Mouse (Mus musculus) liver, embryonic 14.5 days (tissue): ENCODE measurements around the gene Hcn3. TPM values are rescaled to one million over a fixed set of nuclear protein-coding genes. Genes with fewer than 3 reads are reported as not detected.
A peak's percentile ranks its signal among the peaks of the same experiment; 100 is the strongest.

Source experiments
- ATAC-seq: fragments of 200-750 bp; cut with Nextera tagmentation; 2 replicates; pipeline ENCODE4 v1.8.0; 2017; ENCODE audit warnings: moderate number of reproducible peaks, mild to moderate bottlenecking, moderate library complexity; ENCODE audit not compliant: insufficient read depth
- DNase-seq, 3 experiments: peaks; one replicate each; pipeline ENCODE4 v3.0.0-alpha.2; 2012 to 2013; ENCODE audit warnings: low read depth in 3 of 3, low spot score in 3 of 3
- H3K27ac ChIP-seq: fragments of 300-500 bp; sonication (generic); 2 replicates; pipeline ENCODE4 v1.5.1; 2014; ENCODE audit warnings: moderate library complexity, mild to moderate bottlenecking, control low read depth, inconsistent platforms
- H3K27me3 ChIP-seq: fragments of 300-500 bp; sonication (generic); 2 replicates; pipeline ENCODE4 v1.6.1; 2014; ENCODE audit warnings: mild to moderate bottlenecking, low read length, moderate library complexity; ENCODE audit not compliant: control insufficient read depth, insufficient read depth
- H3K36me3 ChIP-seq: fragments of 300-500 bp; sonication (generic); replicated peaks from 2 replicates; pipeline ENCODE4 v1.6.1; 2014; ENCODE audit warnings: low read depth; ENCODE audit not compliant: control insufficient read depth, insufficient read depth
- H3K4me1 ChIP-seq, 2 experiments: fragments of 200-500 bp in 1 of 2; fragments of 300-500 bp in 1 of 2; sonication (generic) in 1 of 2; replicated peaks; 2 replicates each; pipeline ENCODE4 v1.6.1; 2012 to 2014; ENCODE audit warnings: antibody characterized with exemption in 1 of 2, inconsistent platforms in 1 of 2, low read length in 1 of 2; ENCODE audit not compliant: control insufficient read depth in 2 of 2, insufficient read depth in 2 of 2
- H3K4me2 ChIP-seq: fragments of 300-500 bp; sonication (generic); 2 replicates; pipeline ENCODE4 v1.6.1; 2014; ENCODE audit warnings: low read depth, mild to moderate bottlenecking, control low read depth, moderate library complexity
- H3K4me3 ChIP-seq, 2 experiments: fragments of 200-500 bp in 1 of 2; fragments of 300-500 bp in 1 of 2; sonication (generic) in 1 of 2; 2 replicates each; pipeline ENCODE4 v1.5.1; 2012 to 2014; ENCODE audit warnings: low read depth in 2 of 2, low read length in 2 of 2, mild to moderate bottlenecking in 2 of 2, control low read depth in 1 of 2, inconsistent platforms in 1 of 2, moderate library complexity in 1 of 2; ENCODE audit not compliant: insufficient read depth in 1 of 2
- H3K9ac ChIP-seq: fragments of 300-500 bp; sonication (generic); replicated peaks from 2 replicates; pipeline ENCODE4 v1.6.1; 2014; ENCODE audit warnings: mild to moderate bottlenecking, control low read depth, moderate library complexity
- H3K9me3 ChIP-seq: fragments of 300-500 bp; sonication (generic); 2 replicates; pipeline ENCODE4 v1.6.1; 2016; ENCODE audit warnings: low read length, mixed read lengths; ENCODE audit not compliant: control insufficient read depth
- CTCF ChIP-seq: IDR thresholded peaks from 2 replicates; pipeline ENCODE4 v1.5.1; 2016; ENCODE audit warnings: antibody characterized with exemption, low read depth, control low read depth
- EP300 ChIP-seq: IDR thresholded peaks from 2 replicates; pipeline ENCODE4 v1.6.1; 2016; ENCODE audit warnings: antibody characterized with exemption, low read depth
- WGBS: fragments of 180-500 bp; shearing (Covaris S2); extraction: QIAGEN DNeasy Blood & Tissue Kit; methylation state at CpG from one replicate; pipeline ENCODE4 v1.1.7; 2014; ENCODE audit not compliant: insufficient replicate concordance; 5-methylcytosine and 5-hydroxymethylcytosine counted together
- polyA plus RNA-seq, 2 experiments: library from polyadenylated mRNA; depleted of rRNA in 1 of 2; stranded (reverse) in 1 of 2; unstranded in 1 of 2; fragments of >200 nt; fragmentation: Nextera tagmentation in 1 of 2; extraction: Ambion mirVana in 1 of 2; gene quantifications; 2 replicates each; pipeline versions ENCODE4 v1.2.1 to v1.2.3; 2012 to 2014

Gene Hcn3
- polyA plus RNA-seq, 2 experiments = 0.31 to 0.55 TPM

DNA sequence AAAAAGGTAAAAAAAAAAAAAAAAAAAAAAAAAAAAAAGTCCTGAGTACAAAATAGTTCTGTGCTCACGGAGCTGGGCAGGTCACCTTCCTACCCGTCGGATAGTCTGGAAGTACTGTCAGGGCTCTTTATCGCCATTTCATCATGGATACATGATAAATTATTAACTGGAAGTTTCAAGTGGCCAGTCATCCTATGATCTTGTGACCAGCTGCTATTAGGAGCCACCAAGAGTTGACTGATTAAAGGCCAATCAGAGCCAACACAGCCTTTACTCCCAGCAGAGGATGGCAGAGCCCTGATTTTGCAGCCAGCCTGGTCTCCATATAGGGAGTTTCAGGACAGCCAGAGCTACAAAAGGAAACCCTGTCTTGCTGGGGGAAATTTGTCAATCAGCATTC lies 46.9 kb downstream of the Hcn3 start:
- Histone ChIP-seq H3K9ac (no peak overlapping the region), H3K9me3 (no peaks in the 10 kb centered on the region), H3K4me2 (no peak overlapping the region), H3K4me1 (peaks cover 23 to 29% of the 10 kb centered on the region in 2 experiments), H3K4me3 (no peak overlapping the region), H3K27ac (no peak overlapping the region), H3K27me3 (no peaks in the 10 kb centered on the region), H3K36me3 (no peaks in the 10 kb centered on the region)
- ATAC-seq (no peak), DNase-seq (no peak)
- TF ChIP-seq CTCF (no peak), EP300 (no peak)
- 68% methylated on average over 4 of the region's 4 CpGs for WGBS

DNA sequence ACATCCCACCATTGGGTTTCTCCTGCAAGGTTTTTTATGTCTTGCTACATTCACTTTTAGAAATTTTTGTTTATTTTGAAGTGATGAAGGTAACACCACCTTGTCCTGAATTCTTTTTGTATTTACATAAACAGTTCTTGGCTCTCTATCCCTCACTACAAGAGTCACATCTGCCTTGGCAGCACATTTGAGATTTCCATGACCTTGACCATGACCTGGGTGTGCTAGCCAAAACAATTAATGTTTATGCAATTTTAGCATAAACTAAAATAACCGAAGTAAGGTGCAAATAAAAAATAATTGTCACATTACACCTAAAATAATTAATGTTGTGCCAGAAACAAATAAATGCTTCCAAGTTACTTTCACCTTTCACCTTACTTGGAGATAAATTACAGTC lies 51.9 kb downstream of the Hcn3 start:
- no peak for ATAC-seq
- Histone ChIP-seq H3K4me2 (no peak overlapping the region), H3K27me3 (no peaks in the 10 kb centered on the region), H3K27ac (no peak overlapping the region), H3K4me3 (no peak overlapping the region), H3K36me3 (no peaks in the 10 kb centered on the region), H3K9me3 (no peaks in the 10 kb centered on the region), H3K9ac (no peak overlapping the region), H3K4me1 (peaks cover 2 to 7% of the 10 kb centered on the region in 2 experiments; a peak in 3 of 4 replicates)
- no peak for TF ChIP-seq CTCF
- TF ChIP-seq EP300 = no peak
- DNase-seq = no peak
- WGBS = 46% methylated on average over 1 of the region's 1 CpGs

DNA sequence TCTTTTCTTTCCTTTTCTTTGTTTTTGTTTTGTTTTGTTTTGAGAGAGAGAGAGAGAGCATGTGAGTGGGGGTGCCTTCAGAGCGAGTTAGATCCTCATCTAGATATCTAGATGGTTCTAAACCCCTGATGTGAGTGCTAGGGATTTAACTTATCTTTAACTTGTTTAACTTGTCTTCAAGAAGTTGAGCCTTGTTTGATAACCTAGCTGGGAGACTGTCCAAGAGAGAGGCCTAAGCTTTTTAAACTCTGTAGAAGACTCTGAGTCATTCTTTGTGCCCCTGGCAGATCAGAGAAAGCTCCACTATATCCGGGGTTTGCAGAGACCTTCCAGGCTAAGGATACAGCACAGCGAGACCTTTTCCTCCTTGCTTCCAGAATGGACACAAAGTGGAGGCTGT lies 52.5 kb downstream of the Hcn3 start:
- H3K9me3 ChIP-seq = no peaks in the 10 kb centered on the region
- H3K36me3 ChIP-seq = no peaks in the 10 kb centered on the region
- H3K4me2 ChIP-seq = no peak overlapping the region
- TF ChIP-seq CTCF (no peak), EP300 (no peak)
- H3K27me3 ChIP-seq = no peaks in the 10 kb centered on the region
- H3K4me3 ChIP-seq = no peak overlapping the region
- 56% methylated on average over 3 of the region's 3 CpGs for WGBS
- peaks cover 8 to 12% of the 10 kb centered on the region in 2 experiments for H3K4me1 ChIP-seq
- no peak overlapping the region for H3K9ac ChIP-seq
- ATAC-seq = no peak
- H3K27ac ChIP-seq = no peak overlapping the region
- no peak for DNase-seq

GRCm38 (mm10) chr3:89106881-89107280 lies 53.1 kb downstream of the Hcn3 start:
- no peak overlapping the region for H3K27ac ChIP-seq
- ATAC-seq = no peak
- TF ChIP-seq CTCF = no peak
- no peak for TF ChIP-seq EP300
- no peaks in the 10 kb centered on the region for H3K36me3 ChIP-seq
- DNase-seq = no peak
- peaks cover 11 to 15% of the 10 kb centered on the region in 2 experiments for H3K4me1 ChIP-seq
- no peak overlapping the region for H3K4me2 ChIP-seq
- no peak overlapping the region for H3K4me3 ChIP-seq
- H3K9me3 ChIP-seq = no peaks in the 10 kb centered on the region
- H3K9ac ChIP-seq = no peak overlapping the region
- H3K27me3 ChIP-seq = no peaks in the 10 kb centered on the region

- Histone ChIP-seq H3K36me3 (peaks cover 9% of the 10 kb centered on the region), H3K27me3 (no peaks in the 10 kb centered on the region), H3K4me2 (no peak overlapping the region), H3K9me3 (no peaks in the 10 kb centered on the region), H3K27ac (peak overlapping the region; percentile 72), H3K9ac (no peak overlapping the region), H3K4me1 (peaks cover 15 to 16% of the 10 kb centered on the region in 2 experiments), H3K4me3 (no peak overlapping the region)
- WGBS = 42% methylated on average over 4 of the region's 4 CpGs
- ATAC-seq = no peak
- no peak for DNase-seq
- TF ChIP-seq CTCF = no peak
- TF ChIP-seq EP300 = no peak
Observed at GRCm38 (mm10) chr3:89103291-89103595, 56.8 kb downstream of the Hcn3 start.
